Mouse (Mus musculus) bone marrow, adult 2 months (tissue): ENCODE measurements around the gene Abcg5.

Experiments
- CTCF ChIP-seq: fragments of 200-500 bp; IDR thresholded peaks from 2 replicates; pipeline ENCODE4 v1.5.1; 2011; ENCODE audit warnings: low read length, control low read depth; ENCODE audit not compliant: control insufficient read depth, insufficient read depth
- POLR2A ChIP-seq: fragments of 200-500 bp; IDR thresholded peaks from 2 replicates; pipeline ENCODE4 v1.6.1; 2011; ENCODE audit warnings: low read depth, mild to moderate bottlenecking, control low read depth, low read length, borderline replicate concordance; ENCODE audit not compliant: control insufficient read depth

DNA sequence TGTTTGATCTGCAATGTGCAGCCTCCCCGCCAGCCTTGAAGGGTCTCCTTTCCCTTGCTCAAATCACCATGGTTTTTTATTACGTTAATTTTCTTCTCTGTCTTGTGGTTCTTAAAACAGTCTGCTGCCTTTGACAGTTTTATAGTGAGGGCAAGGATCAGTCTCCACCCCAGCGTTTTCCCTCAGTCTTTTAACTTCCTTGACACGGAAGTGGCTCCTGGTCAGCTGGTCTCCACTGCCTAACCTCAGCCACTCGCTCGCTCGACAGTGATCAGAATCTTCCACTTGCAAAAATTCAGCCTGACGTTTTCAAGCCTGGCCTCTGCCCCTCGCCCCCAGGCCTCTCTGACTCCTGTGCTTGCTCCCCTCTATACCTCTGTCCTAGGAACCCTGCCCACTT, 17.1 kb downstream of the Abcg5 start:
- TF ChIP-seq CTCF (no peak), POLR2A (no peak)
